Mouse (Mus musculus) G1E (cell line): Measurements from ENCODE around the gene Magi2. TPM values are rescaled to one million over a fixed set of nuclear protein-coding genes. Genes with fewer than 3 reads are reported as not detected.

ENCODE experiments used
- ATAC-seq: 2 replicates; pipeline ENCODE4 v1.8.0; 2016; ENCODE audit warnings: mild to moderate bottlenecking; ENCODE audit not compliant: insufficient number of reproducible peaks, poor library complexity, low FRiP score, severe bottlenecking; ENCODE audit errors: extremely low read depth
- DNase-seq: peaks from one replicate; pipeline ENCODE4 v3.0.0; 2012; ENCODE audit warnings: low spot score
- H3K27me3 ChIP-seq: 2 replicates; pipeline ENCODE4 v1.6.1; 2012; ENCODE audit warnings: mild to moderate bottlenecking, low read length, inconsistent platforms; ENCODE audit not compliant: insufficient read depth
- H3K36me3 ChIP-seq: replicated peaks from 2 replicates; pipeline ENCODE3; 2012; ENCODE audit warnings: mild to moderate bottlenecking, inconsistent platforms
- H3K4me1 ChIP-seq: 2 replicates; pipeline ENCODE4 v1.6.1; 2012; ENCODE audit warnings: low read depth, low read length, inconsistent platforms, mixed read lengths; ENCODE audit not compliant: insufficient read depth
- H3K4me3 ChIP-seq: 2 replicates; pipeline ENCODE4 v1.5.1; 2012; ENCODE audit warnings: low read depth, mild to moderate bottlenecking, inconsistent platforms, low read length, moderate library complexity, mixed read lengths
- H3K9me3 ChIP-seq: replicated peaks from 2 replicates; pipeline ENCODE4 v1.6.1; 2012; ENCODE audit warnings: inconsistent platforms
- CTCF ChIP-seq: IDR thresholded peaks from 2 replicates; pipeline ENCODE4 v1.5.1; 2012; ENCODE audit warnings: low read depth, low read length, inconsistent platforms, mixed read lengths
- GATA1 ChIP-seq: IDR thresholded peaks from 2 replicates; pipeline ENCODE4 v1.6.1; 2012; ENCODE audit warnings: borderline replicate concordance, low read length, inconsistent platforms, mixed read lengths
- GATA2 ChIP-seq: IDR thresholded peaks from 2 replicates; pipeline ENCODE4 v1.6.1; 2012; ENCODE audit warnings: low read depth, low read length, inconsistent platforms, borderline replicate concordance
- POLR2AphosphoS5 ChIP-seq: IDR thresholded peaks from 2 replicates; pipeline ENCODE4 v1.6.1; 2012; ENCODE audit warnings: low read depth, low read length, inconsistent platforms; ENCODE audit not compliant: insufficient replicate concordance
- TAL1 ChIP-seq: conservative IDR thresholded peaks from 2 replicates; pipeline ENCODE4 v1.6.1; 2012; ENCODE audit warnings: low read depth, low read length, inconsistent platforms, mixed read lengths
- polyA plus RNA-seq: library from polyadenylated mRNA; stranded (reverse); fragments of >175 nt; gene quantifications from 2 replicates; pipeline ENCODE4 v1.2.3, GENCODE M21; 2012
- total RNA-seq, 2 experiments: library from RNA; stranded (forward) in 1 of 2; stranded (reverse) in 1 of 2; fragments of 200-1000 nt in 1 of 2; fragments of >200 nt in 1 of 2; fragmentation: Nextera tagmentation in 1 of 2; gene quantifications; 2 replicates each; pipeline ENCODE4 v1.2.3; 2014 to 2017

The Magi2 gene
- total and polyA plus RNA-seq, 3 experiments: 0.69 to 1.3 (median 1.1) TPM

GRCm38 (mm10) chr5:20580619-20581018, 1353.8 kb downstream of the Magi2 start:
- no peaks in the 10 kb centered on the region for H3K9me3 ChIP-seq
- no peaks in the 10 kb centered on the region for H3K36me3 ChIP-seq
- H3K4me1 ChIP-seq: no peaks in the 10 kb centered on the region
- DNase-seq (no peak), ATAC-seq (no peak)
- no peak overlapping the region for H3K4me3 ChIP-seq
- no peaks in the 10 kb centered on the region for H3K27me3 ChIP-seq
- TF ChIP-seq GATA1 (no peak), TAL1 (no peak), GATA2 (no peak), CTCF (no peak), POLR2AphosphoS5 (no peak)

DNA sequence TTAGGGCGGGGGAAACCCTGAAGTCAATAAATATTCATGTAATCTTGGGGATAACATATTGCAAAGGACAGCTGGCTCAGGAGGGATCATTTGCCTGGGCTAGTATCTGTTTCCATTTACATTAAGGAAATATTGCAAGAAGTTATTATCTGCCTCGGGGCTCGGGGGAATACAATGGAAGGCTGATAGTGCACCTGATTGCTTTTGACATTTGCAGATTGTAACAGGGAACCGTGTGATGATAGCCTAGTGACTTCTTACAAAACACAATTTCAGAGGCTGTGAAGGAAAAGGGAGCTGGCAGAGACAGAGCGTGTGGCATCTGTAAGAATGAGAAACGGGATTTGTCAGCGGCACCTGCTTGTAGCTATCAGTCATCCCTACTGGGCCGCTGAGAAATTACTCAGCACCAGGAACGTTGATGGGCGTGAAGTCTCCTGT, 1356.2 kb downstream of the Magi2 start:
- ATAC-seq (no peak), DNase-seq (no peak)
- Histone ChIP-seq H3K9me3 (no peaks in the 10 kb centered on the region), H3K36me3 (no peaks in the 10 kb centered on the region), H3K27me3 (peaks cover 3% of the 10 kb centered on the region; the same call in 1 of the 2 replicates), H3K4me1 (no peaks in the 10 kb centered on the region), H3K4me3 (no peak overlapping the region)
- TF ChIP-seq CTCF: no peak
- no peak for TF ChIP-seq GATA2
- no peak for TF ChIP-seq GATA1
- TF ChIP-seq TAL1: no peak
- TF ChIP-seq POLR2AphosphoS5: no peak

GRCm38 (mm10) chr5:20583639-20584038, 1356.8 kb downstream of the Magi2 start:
- ATAC-seq: no peak
- TF ChIP-seq CTCF (no peak), POLR2AphosphoS5 (no peak), GATA1 (no peak), GATA2 (no peak), TAL1 (no peak)
- H3K27me3 ChIP-seq: peaks cover 3% of the 10 kb centered on the region; the same call in 1 of the 2 replicates

GRCm38 (mm10) chr5:20584769-20585168, 1357.9 kb downstream of the Magi2 start:
- TF ChIP-seq POLR2AphosphoS5: no peak
- no peak for TF ChIP-seq TAL1
- Histone ChIP-seq H3K27me3 (peaks cover 3% of the 10 kb centered on the region; the same call in 1 of the 2 replicates), H3K36me3 (no peaks in the 10 kb centered on the region), H3K4me1 (no peaks in the 10 kb centered on the region), H3K9me3 (no peaks in the 10 kb centered on the region), H3K4me3 (no peak overlapping the region)
- ATAC-seq (no peak), DNase-seq (no peak)

More at GRCm38 (mm10) chr5:20583639-20584038, 1356.8 kb downstream of the Magi2 start:
- no peaks in the 10 kb centered on the region for H3K36me3 ChIP-seq
- no peaks in the 10 kb centered on the region for H3K9me3 ChIP-seq
- no peak overlapping the region for H3K4me3 ChIP-seq
- no peak for DNase-seq
- no peaks in the 10 kb centered on the region for H3K4me1 ChIP-seq

GRCm38 (mm10) chr5:20589731-20590130, 1362.9 kb downstream of the Magi2 start:
- Histone ChIP-seq H3K4me1 (no peaks in the 10 kb centered on the region), H3K36me3 (no peaks in the 10 kb centered on the region), H3K27me3 (peaks cover 3% of the 10 kb centered on the region), H3K9me3 (no peaks in the 10 kb centered on the region), H3K4me3 (no peak overlapping the region)
- no peak for DNase-seq
- no peak for ATAC-seq
- TF ChIP-seq GATA1: no peak
- TF ChIP-seq GATA2: no peak
- no peak for TF ChIP-seq POLR2AphosphoS5
- TF ChIP-seq CTCF: no peak
- no peak for TF ChIP-seq TAL1

GRCm38 (mm10) chr5:20598196-20598595, 1371.4 kb downstream of the Magi2 start:
- peaks cover 8% of the 10 kb centered on the region; the same call in 1 of the 2 replicates for H3K27me3 ChIP-seq
- H3K9me3 ChIP-seq: no peaks in the 10 kb centered on the region
- no peaks in the 10 kb centered on the region for H3K36me3 ChIP-seq
- TF ChIP-seq GATA2 (no peak), TAL1 (no peak), GATA1 (no peak), CTCF (no peak)
- no peaks in the 10 kb centered on the region for H3K4me1 ChIP-seq
- no peak overlapping the region for H3K4me3 ChIP-seq
- DNase-seq (no peak), ATAC-seq (no peak)
